Mouse (Mus musculus): Measurements from ENCODE around the gene Ap1b1. TPM values are rescaled to one million over a fixed set of nuclear protein-coding genes. Genes with fewer than 3 reads are reported as not detected.
"Not testable (repeated sequence)": the region's sequence is repeated elsewhere in the genome, so short reads cannot be mapped to it uniquely, and the experiment has no call there.

The Ap1b1 gene
- total and polyA plus RNA-seq, 3 experiments: 59.0 to 111 (median 78.0) TPM

DNA sequence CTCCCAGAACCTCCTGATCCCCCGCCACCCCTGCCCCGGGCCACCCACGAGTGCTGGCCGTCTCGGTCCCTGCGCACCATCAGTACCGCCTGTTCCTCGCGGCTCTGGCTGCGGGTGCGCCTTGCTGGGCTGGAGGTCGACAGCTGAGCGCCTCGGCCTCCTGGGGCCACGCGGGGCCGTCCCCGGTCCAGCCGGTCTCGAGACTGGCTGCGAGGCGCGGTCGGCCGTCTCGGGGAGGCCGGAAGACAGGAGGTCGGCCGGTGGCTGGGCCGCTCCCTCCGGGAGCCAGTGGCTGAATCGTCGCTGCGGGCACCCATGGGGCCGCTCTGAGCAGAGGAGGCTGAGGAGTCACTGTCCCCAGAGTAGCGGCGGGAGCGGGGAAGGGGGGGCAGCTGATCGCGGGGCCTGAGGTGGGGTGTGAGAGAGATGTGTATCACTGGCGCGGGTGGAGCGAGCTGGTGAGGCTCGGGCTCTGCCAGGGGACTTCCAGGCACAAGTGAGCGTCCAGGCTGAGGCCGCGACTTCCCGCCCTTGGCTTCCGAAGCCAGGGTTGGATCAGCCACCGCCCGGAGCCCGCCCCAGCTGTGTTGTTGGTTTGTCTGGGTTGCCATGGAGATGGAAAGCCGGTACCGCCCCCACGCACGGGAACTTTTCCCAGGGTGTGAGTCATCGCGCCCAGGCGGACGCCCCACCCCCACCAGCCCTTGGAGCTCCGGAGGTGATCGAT, 75.0 kb downstream of the Ap1b1 start:
- DNase-seq: peak; percentile 98

GRCm38 (mm10) chr11:5062326-5062725, 75.7 kb downstream of the Ap1b1 start:
- DNase-seq: no peak

GRCm38 (mm10) chr11:5062860-5063505, 76.4 kb downstream of the Ap1b1 start:
- DNase-seq: no peak

DNA sequence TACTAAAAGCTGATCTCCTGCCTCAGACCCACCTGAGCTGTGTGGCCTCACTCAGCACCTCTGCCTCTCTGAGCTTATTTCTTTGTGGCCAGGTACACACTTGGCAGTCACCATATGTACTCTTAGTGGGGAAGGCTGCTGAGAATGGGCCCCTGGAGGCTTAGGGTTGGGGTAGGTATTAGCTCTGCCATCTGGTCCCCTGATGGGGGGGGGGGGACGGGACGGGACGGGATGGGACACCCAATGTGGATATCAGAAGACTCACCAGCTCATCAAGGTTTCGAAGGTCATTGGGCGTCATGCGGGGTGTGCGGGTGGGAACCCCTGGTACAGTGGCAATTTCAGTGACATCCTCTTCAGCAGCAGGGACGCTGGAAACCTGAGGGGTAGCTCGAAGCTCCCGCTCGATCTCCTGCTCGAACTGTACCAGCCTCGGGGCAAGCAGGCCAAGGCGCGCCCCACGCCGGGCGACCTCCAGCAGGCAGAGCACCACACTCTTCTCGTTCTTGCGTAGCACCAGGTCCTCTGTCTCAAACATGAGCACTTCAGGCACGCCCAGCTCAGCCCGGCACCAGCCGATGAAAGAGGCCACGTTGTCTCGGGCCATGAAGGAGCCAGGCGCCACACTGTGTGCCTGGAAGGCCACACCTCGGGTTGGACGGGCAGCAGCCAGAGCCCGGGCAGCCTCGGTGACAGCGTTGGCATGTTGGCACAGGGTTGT, 77.1 kb downstream of the Ap1b1 start:
- peak; percentile 27 for DNase-seq

GRCm38 (mm10) chr11:5064282-5065055, 77.8 kb downstream of the Ap1b1 start:
- no peak for DNase-seq

DNA sequence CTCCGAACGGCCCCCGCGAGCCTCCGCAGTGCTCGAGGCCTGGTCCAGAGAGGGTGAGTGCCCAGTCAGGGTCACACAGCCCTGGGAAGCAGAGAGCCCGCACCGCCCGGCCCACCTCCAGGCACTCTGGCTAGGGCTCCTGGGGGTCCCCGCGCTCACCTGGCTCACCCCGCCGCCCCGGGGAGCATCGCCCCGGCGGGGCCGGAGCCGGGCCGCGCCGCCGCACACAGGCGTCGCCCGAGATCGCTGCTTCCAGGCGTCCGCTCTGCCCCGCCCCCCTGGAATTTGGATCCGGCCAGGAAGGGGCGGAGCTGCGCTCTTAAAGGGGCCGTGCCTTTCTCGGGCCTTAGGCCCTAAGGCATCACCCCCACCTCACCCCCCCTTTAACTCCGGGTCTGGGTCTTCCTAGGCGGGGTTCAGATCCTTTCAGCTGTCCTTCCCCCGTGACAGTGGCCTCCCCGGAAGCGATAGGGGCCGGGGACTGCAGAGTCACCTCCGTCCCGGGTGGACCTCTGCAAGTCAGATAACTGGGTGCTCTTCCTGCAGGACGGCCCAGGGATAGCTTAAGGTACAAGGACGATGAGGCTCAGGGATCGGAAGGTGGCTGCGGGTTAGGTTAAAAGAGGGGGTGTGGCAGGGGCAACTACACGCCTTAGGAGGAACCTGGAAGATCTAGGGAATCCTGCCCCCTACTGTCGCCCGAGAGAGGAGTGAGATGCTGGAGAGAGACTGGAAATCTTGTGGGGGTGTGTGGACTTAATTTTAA, 78.6 kb downstream of the Ap1b1 start, which contains the start of gene Gas2l1:
Gas2l1 (minus strand) TSS at position 272 of the 766 bp plus-strand sequence.
- peak; percentile 95 for DNase-seq

DNA sequence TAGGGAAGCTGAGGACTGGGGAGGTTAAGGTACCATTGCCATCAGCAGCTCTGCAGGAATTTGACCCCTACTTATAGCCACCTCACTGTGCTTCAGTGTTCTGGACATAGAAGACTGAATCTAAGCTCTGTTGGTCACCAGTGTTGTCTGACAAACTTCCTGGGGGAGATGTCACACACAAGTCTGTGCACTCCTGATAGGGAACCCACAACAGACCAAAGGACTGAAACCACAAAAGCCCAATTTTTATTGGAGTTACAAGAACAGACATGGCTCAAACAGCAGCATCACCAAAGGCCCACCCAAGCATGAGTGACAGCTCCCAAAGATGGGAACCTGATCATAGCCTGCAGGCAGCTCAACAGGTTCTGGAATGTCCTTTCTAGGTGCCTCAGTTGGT, 80.4 kb downstream of the Ap1b1 start:
- DNase-seq: no peak

DNA sequence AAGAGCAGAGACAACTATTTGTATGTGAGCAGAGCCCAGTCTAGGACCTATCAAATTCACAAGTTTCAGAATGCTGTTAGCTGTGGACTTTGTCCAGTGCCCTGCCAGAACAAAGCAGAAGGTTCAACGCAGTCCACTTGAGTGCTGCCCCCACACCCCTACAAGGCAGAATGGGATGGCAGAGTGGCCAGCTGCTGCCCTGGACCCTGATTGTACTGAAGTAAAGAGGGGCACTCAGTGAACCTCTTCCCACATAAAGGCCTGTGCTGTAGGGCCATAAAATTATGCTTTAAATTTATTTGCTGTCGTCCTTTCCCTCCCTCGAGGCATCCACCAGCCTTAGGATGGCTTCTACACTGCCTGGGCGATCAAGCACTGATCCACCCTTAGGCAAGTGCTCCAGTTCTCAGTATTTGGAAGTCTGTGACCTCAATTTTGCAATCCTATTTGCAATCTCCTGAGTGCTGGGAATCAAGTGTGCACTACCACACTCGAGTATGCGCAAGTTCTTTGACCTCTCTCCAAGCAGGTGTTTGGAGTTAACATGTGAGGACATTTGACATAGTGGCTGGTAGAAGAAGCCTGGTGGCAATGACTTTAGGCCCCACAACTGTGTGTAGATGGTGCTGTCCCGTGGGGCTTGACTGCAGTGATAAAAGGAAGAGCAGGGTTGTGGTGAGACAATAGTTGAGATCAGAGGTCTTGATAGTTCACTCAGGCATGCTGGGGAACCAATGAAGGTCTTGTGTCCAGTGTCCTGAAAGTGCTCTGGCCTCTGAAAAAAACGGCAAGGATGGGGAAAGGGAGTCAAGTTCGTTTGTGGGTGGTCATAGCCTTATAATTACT, 81.7 kb downstream of the Ap1b1 start:
- DNase-seq: no peak

- no peak for DNase-seq
These were observed 88.3 kb downstream of the Ap1b1 start for GRCm38 (mm10) chr11:5074882-5075281.

DNA sequence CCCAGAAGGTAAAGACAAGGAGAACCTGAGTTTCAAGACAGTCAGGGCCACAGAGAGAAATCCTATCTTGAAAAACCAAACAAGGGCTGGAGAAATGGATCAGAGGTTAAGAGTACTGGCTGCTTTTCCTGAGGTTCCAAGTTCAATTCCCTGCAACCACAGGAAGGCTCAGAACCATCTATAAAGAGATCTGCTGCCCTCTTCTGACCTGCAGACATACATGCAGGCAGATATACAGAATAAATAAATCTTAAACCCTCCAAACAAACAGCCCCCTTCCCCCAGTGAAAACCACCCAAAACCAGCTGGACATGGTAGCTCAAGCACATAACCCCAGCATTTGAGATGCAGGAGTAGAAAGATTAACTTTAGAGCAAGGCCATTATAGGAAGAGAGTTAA, 89.1 kb downstream of the Ap1b1 start:
- no peak for DNase-seq

- not testable (repeated sequence) for DNase-seq
These were observed 90.2 kb downstream of the Ap1b1 start for GRCm38 (mm10) chr11:5076843-5077242.

DNA sequence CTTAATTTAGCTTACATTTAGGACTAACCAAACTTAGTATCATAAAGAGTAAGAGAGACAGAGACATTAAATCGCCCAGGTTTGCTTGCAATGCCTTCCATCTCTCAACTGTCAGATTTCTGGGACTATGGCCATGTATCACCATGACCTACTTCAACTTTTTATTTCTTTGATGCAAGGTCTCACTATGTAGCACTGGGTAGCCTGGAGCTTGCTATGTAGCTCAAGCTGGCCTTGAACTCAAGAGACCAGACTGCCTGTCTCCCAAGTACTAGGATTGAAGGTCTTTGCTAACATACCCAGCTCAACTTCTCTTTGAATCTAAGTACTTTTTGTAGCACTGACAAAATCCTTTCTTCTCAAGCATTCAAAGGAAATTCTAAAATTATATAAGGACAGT, 102.5 kb downstream of the Ap1b1 start:
- peak; percentile 53 for DNase-seq

DNA sequence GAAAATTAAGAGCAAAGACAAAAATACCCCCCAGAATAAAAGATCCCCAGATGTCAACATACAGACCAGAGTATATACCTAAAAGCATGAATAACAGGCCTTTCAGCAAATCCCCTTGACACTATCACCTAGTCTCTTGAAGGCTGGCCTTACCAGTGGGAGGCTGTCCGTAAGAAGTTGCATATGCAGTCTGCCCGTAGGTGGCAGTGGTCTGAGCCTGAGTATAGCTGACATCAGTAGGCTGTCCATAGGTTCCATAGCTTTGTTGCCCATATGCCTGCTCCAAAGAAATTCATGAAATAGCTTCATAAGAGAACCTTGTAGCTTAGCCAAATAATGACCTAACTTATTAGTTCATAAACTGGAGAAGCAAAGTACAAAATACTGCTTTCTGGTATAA, 105.1 kb downstream of the Ap1b1 start:
- DNase-seq: no peak

Small RNA genes within 50 kb of the gene (microRNA-seq; reads per million reads assigned to microRNA genes)
- gene Gm47296: 0 reads per million in 2 experiments

Other genes starting within 250 kb of the Ap1b1 start
- under 1 TPM in 1 of 2 experiments, not detected in 1; 0.24 TPM for gene Cabp7, start 240.0 kb upstream of the Ap1b1 start, total RNA-seq (2021)
- gene Cabp7, start 240.0 kb upstream of the Ap1b1 start, polyA plus RNA-seq (2012; rRNA removed): 0.08 and 0.28 TPM in 2 replicates
- 100 to 1,000 TPM in 1 of 2 experiments, 10 to 100 TPM in 1; 87.8 to 130 TPM for gene Nf2, start 137.3 kb upstream of the Ap1b1 start, total RNA-seq (2021)
- gene Nf2, start 137.3 kb upstream of the Ap1b1 start, polyA plus RNA-seq (2012; rRNA removed): 72.5 and 94.6 TPM in 2 replicates
- gene Nipsnap1, start 112.9 kb upstream of the Ap1b1 start, total RNA-seq (2021): 10 to 100 TPM; 31.5 to 35.9 TPM
- 28.2 and 30.6 TPM in 2 replicates for gene Nipsnap1, start 112.9 kb upstream of the Ap1b1 start, polyA plus RNA-seq (2012; rRNA removed)
- 10 to 100 TPM; 32.3 to 34.1 TPM for gene Thoc5, start 91.5 kb upstream of the Ap1b1 start, total RNA-seq (2021)
- gene Thoc5, start 91.5 kb upstream of the Ap1b1 start, polyA plus RNA-seq (2012; rRNA removed): 8.8 TPM in 2 replicates
- 1 to 10 TPM; 2.1 TPM for gene Nefh, start 38.8 kb upstream of the Ap1b1 start, total RNA-seq (2021)
- gene Nefh, start 38.8 kb upstream of the Ap1b1 start, polyA plus RNA-seq (2012; rRNA removed): 0.71 and 2.5 TPM in 2 replicates
- under 1 TPM; 0.35 to 0.52 TPM for gene Rasl10a, start 71.3 kb downstream of the Ap1b1 start, total RNA-seq (2021)
- gene Rasl10a, start 71.3 kb downstream of the Ap1b1 start, polyA plus RNA-seq (2012; rRNA removed): 2.2 and 2.6 TPM in 2 replicates
- 10 to 100 TPM; 42.6 to 58.4 TPM for gene Gas2l1, start 78.5 kb downstream of the Ap1b1 start, total RNA-seq (2021)
- gene Gas2l1, start 78.5 kb downstream of the Ap1b1 start, polyA plus RNA-seq (2012; rRNA removed): 108 and 131 TPM in 2 replicates
- gene Rhbdd3, start 112.1 kb downstream of the Ap1b1 start, total RNA-seq (2021): 10 to 100 TPM; 18.2 to 24.8 TPM
- gene Rhbdd3, start 112.1 kb downstream of the Ap1b1 start, polyA plus RNA-seq (2012; rRNA removed): 38.1 and 60.4 TPM in 2 replicates
- 100 to 1,000 TPM; 193 to 525 TPM for gene Ewsr1, start 112.4 kb downstream of the Ap1b1 start, total RNA-seq (2021)
- 395 and 441 TPM in 2 replicates for gene Ewsr1, start 112.4 kb downstream of the Ap1b1 start, polyA plus RNA-seq (2012; rRNA removed)
- 1 to 10 TPM; 3.1 to 4.6 TPM for gene Emid1, start 165.4 kb downstream of the Ap1b1 start, total RNA-seq (2021)
- gene Emid1, start 165.4 kb downstream of the Ap1b1 start, polyA plus RNA-seq (2012; rRNA removed): 20.1 and 22.9 TPM in 2 replicates